31 mouse cellular contexts compared by ENCODE assay signal in the genomic region with DNA sequence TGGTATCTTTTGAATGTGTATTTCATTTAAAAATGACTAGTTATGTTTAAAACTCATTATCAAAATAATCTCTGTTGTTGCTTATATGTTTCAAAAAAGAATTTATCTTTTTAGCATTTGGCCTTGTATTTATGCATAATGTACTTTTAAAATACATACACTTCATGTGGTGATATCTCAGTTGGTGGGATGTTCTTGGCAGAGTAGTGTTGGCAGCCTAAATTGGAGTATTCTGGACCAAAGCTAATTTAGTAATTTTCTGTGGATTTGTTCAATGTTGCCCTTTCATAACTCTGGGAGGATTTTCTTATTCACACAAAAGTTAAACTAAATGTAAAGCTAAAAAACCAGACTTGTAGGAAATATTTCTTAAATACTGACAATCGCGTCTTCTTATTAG. TPM values are rescaled to one million over a fixed set of nuclear protein-coding genes. Genes with fewer than 3 reads are reported as not detected.
"Had no signal": no experiment of that assay in that cellular context is flagged by ENCODE, and none has a peak within 500 bp of the region (broad histone marks: within the 10 kb centered on the region; RNA-seq: fewer than 3 reads in every experiment).

No protein-coding gene starts in this region.

- DNase-seq: gastrocnemius, postnatal 14 days; gastrocnemius, postnatal 36 days; heart, adult 11 months; heart, adult 2 months; heart, postnatal 14 days; heart, postnatal 36 days; kidney, adult 18-20 months; kidney, adult 8-10 months; kidney, postnatal 10 days; kidney, postnatal 25 days; kidney, postnatal 4 days; liver; liver, embryonic 13.5 days had no signal

- H3K4me1 ChIP-seq: heart, embryonic 13.5 days; heart, embryonic 15.5 days; hindbrain, embryonic 13.5 days; hindbrain, embryonic 15.5 days; limb, embryonic 10.5 days; limb, embryonic 12.5 days; liver, embryonic 13.5 days had no signal

- H3K27ac ChIP-seq: heart, adult 2 months; heart, embryonic 13.5 days; heart, embryonic 15.5 days; hindbrain, embryonic 13.5 days; hindbrain, embryonic 15.5 days; hindbrain, postnatal 0 days; layer of hippocampus, adult 2 months; left cerebral cortex, adult 2 months; limb, embryonic 10.5 days; limb, embryonic 12.5 days; liver, embryonic 13.5 days had no signal

- H3K4me3 ChIP-seq: heart, adult 2 months; heart, embryonic 13.5 days; heart, embryonic 15.5 days; hindbrain, embryonic 13.5 days; hindbrain, embryonic 15.5 days; layer of hippocampus, adult 2 months; left cerebral cortex, adult 2 months; limb, embryonic 10.5 days; limb, embryonic 12.5 days; liver, embryonic 13.5 days had no signal

- H3K27me3 ChIP-seq: heart, embryonic 13.5 days; heart, embryonic 15.5 days; hindbrain, embryonic 13.5 days; hindbrain, embryonic 15.5 days; limb, embryonic 12.5 days; liver, embryonic 13.5 days had no signal

- H3K36me3 ChIP-seq: heart, embryonic 13.5 days; heart, embryonic 15.5 days; hindbrain, embryonic 13.5 days; hindbrain, embryonic 15.5 days; limb, embryonic 10.5 days; limb, embryonic 12.5 days; liver, embryonic 13.5 days had no signal

RNA-seq across cellular contexts. Expression of a gene that starts 23.5 kb away (rescaled TPM):
- polyA plus RNA-seq: heart, adult 2 months; heart, embryonic 11.5 days; heart, embryonic 13.5 days; heart, embryonic 15.5 days; heart, postnatal 0 days; hindbrain, embryonic 11.5 days; hindbrain, embryonic 13.5 days; hindbrain, embryonic 15.5 days; hindbrain, postnatal 0 days; intestine, embryonic 14.5 days; intestine, postnatal 0 days; kidney, embryonic 14.5 days; kidney, embryonic 16.5 days; limb, embryonic 10.5 days; limb, embryonic 12.5 days; limb, embryonic 14.5 days; liver, embryonic 11.5 days; liver, embryonic 13.5 days had no signal
